Mouse (Mus musculus): ENCODE measurements around the gene Gm10318. TPM values are rescaled to one million over a fixed set of nuclear protein-coding genes. Genes with fewer than 3 reads are reported as not detected.

Gm10318 gene
- polyA plus RNA-seq (2014; fragmentation: Nextera tagmentation; extraction: Ambion mirVana), result not detected in 2 replicates

GRCm38 (mm10) chr10:77852559-77852958, at the start of gene Gm10318:
Gene Gm10318, plus strand, starts transcription at chr10:77852859.
- Histone ChIP-seq H3K27ac (no peak within 1 kb of the TSS), H3K36me3 (replicated peaks; ENCODE audit: control insufficient read depth, insufficient read depth) (no peaks in the 10 kb centered on the region), H3K4me2 (replicated peaks) (no peak within 1 kb of the TSS), H3K9ac (no peak within 1 kb of the TSS), H3K27me3 (ENCODE audit: control insufficient read depth, insufficient read depth, low read length) (no peaks in the 10 kb centered on the region), H3K4me1 (replicated peaks; ENCODE audit: control insufficient read depth, insufficient read depth, low read length) (no peaks in the 10 kb centered on the region), H3K4me3 (replicated peaks; ENCODE audit: low read length) (no peak within 1 kb of the TSS), H3K9me3 (ENCODE audit: control insufficient read depth, low read length) (peaks cover 4% of the 10 kb centered on the region; the same call in 1 of the 2 replicates)
- WGBS, result 70% methylated on average over 9 of the region's 9 CpGs
- no peak for ATAC-seq (ENCODE audit: low FRiP score)
- no peak for DNase-seq (ENCODE audit: low spot score)

- no peaks in the 10 kb centered on the region for H3K27me3 ChIP-seq (ENCODE audit: control insufficient read depth, insufficient read depth, low read length)
- no peak overlapping the region for H3K27ac ChIP-seq
- no peak for DNase-seq (ENCODE audit: low spot score)
- no peaks in the 10 kb centered on the region for H3K9me3 ChIP-seq (ENCODE audit: control insufficient read depth, low read length)
- H3K4me3 ChIP-seq (replicated peaks; ENCODE audit: low read length), result no peak overlapping the region
- H3K36me3 ChIP-seq (replicated peaks; ENCODE audit: control insufficient read depth, insufficient read depth), result no peaks in the 10 kb centered on the region
- H3K9ac ChIP-seq, result no peak overlapping the region
- no peak for ATAC-seq (ENCODE audit: low FRiP score)
- no peaks in the 10 kb centered on the region for H3K4me1 ChIP-seq (replicated peaks; ENCODE audit: control insufficient read depth, insufficient read depth, low read length)
- 88% methylated on average over 3 of the region's 3 CpGs for WGBS
- H3K4me2 ChIP-seq (replicated peaks), result no peak overlapping the region
These were observed 48.6 kb upstream of the Gm10318 start for GRCm38 (mm10) chr10:77804095-77804494.

GRCm38 (mm10) chr10:77811743-77812142, 40.9 kb upstream of the Gm10318 start, which contains the start of gene Gm9507:
Gene Gm9507, minus strand, starts transcription at chr10:77811843.
- Histone ChIP-seq H3K9ac (no peak within 1 kb of the TSS), H3K27ac (no peak within 1 kb of the TSS), H3K4me3 (replicated peaks; ENCODE audit: low read length) (no peak within 1 kb of the TSS), H3K27me3 (ENCODE audit: control insufficient read depth, insufficient read depth, low read length) (no peaks in the 10 kb centered on the region), H3K4me1 (replicated peaks; ENCODE audit: control insufficient read depth, insufficient read depth, low read length) (no peaks in the 10 kb centered on the region), H3K4me2 (replicated peaks) (no peak within 1 kb of the TSS), H3K36me3 (replicated peaks; ENCODE audit: control insufficient read depth, insufficient read depth) (no peaks in the 10 kb centered on the region), H3K9me3 (ENCODE audit: control insufficient read depth, low read length) (no peaks in the 10 kb centered on the region)
- ATAC-seq (ENCODE audit: low FRiP score) (no peak), DNase-seq (ENCODE audit: low spot score) (no peak)
- WGBS, result 70% methylated on average over 5 of the region's 5 CpGs

GRCm38 (mm10) chr10:77814382-77814781, 38.3 kb upstream of the Gm10318 start, which contains the start of gene Gm2696:
Gene Gm2696, plus strand, starts transcription at chr10:77814682.
- no peak within 1 kb of the TSS for H3K4me2 ChIP-seq (replicated peaks)
- no peak within 1 kb of the TSS for H3K4me3 ChIP-seq (replicated peaks; ENCODE audit: low read length)
- H3K4me1 ChIP-seq (replicated peaks; ENCODE audit: control insufficient read depth, insufficient read depth, low read length), result no peaks in the 10 kb centered on the region
- H3K9ac ChIP-seq, result no peak within 1 kb of the TSS
- H3K27ac ChIP-seq, result no peak within 1 kb of the TSS
- ATAC-seq (ENCODE audit: low FRiP score) (no peak), DNase-seq (ENCODE audit: low spot score) (no peak)
- 53% methylated on average over 4 of the region's 4 CpGs for WGBS
- no peaks in the 10 kb centered on the region for H3K27me3 ChIP-seq (ENCODE audit: control insufficient read depth, insufficient read depth, low read length)
- H3K9me3 ChIP-seq (ENCODE audit: control insufficient read depth, low read length), result no peaks in the 10 kb centered on the region
- no peaks in the 10 kb centered on the region for H3K36me3 ChIP-seq (replicated peaks; ENCODE audit: control insufficient read depth, insufficient read depth)

- no peaks in the 10 kb centered on the region for H3K9me3 ChIP-seq (ENCODE audit: control insufficient read depth, low read length)
- ATAC-seq (ENCODE audit: low FRiP score) (no peak), DNase-seq (ENCODE audit: low spot score) (peak; percentile 34)
- no peaks in the 10 kb centered on the region for H3K4me1 ChIP-seq (replicated peaks; ENCODE audit: control insufficient read depth, insufficient read depth, low read length)
- H3K9ac ChIP-seq, result no peak overlapping the region
- no peak overlapping the region for H3K27ac ChIP-seq
- no peaks in the 10 kb centered on the region for H3K36me3 ChIP-seq (replicated peaks; ENCODE audit: control insufficient read depth, insufficient read depth)
- WGBS, result 25% methylated on average over 5 of the region's 5 CpGs
- H3K27me3 ChIP-seq (ENCODE audit: control insufficient read depth, insufficient read depth, low read length), result no peaks in the 10 kb centered on the region
- no peak overlapping the region for H3K4me3 ChIP-seq (replicated peaks; ENCODE audit: low read length)
- H3K4me2 ChIP-seq (replicated peaks), result no peak overlapping the region
These were observed 37.1 kb upstream of the Gm10318 start for GRCm38 (mm10) chr10:77815514-77815913.

- H3K4me3 ChIP-seq (replicated peaks; ENCODE audit: low read length), result no peak overlapping the region
- H3K4me1 ChIP-seq (replicated peaks; ENCODE audit: control insufficient read depth, insufficient read depth, low read length), result no peaks in the 10 kb centered on the region
- DNase-seq (ENCODE audit: low spot score) (no peak), ATAC-seq (ENCODE audit: low FRiP score) (no peak)
- no peak overlapping the region for H3K4me2 ChIP-seq (replicated peaks)
- 0 out of 2 replicates have a peak, but pooled peaks cover 5% of the 10 kb centered on the region for H3K9me3 ChIP-seq (ENCODE audit: control insufficient read depth, low read length)
- H3K27ac ChIP-seq, result no peak overlapping the region
- H3K9ac ChIP-seq, result no peak overlapping the region
- H3K27me3 ChIP-seq (ENCODE audit: control insufficient read depth, insufficient read depth, low read length), result no peaks in the 10 kb centered on the region
- no peaks in the 10 kb centered on the region for H3K36me3 ChIP-seq (replicated peaks; ENCODE audit: control insufficient read depth, insufficient read depth)
- 100% methylated on average over 4 of the region's 4 CpGs for WGBS
These were observed 34.1 kb upstream of the Gm10318 start for GRCm38 (mm10) chr10:77818523-77818922.

GRCm38 (mm10) chr10:77819203-77819602, 33.5 kb upstream of the Gm10318 start:
- no peak overlapping the region for H3K27ac ChIP-seq
- no peak for DNase-seq (ENCODE audit: low spot score)
- H3K4me1 ChIP-seq (replicated peaks; ENCODE audit: control insufficient read depth, insufficient read depth, low read length), result no peaks in the 10 kb centered on the region
- H3K9me3 ChIP-seq (ENCODE audit: control insufficient read depth, low read length), result 0 out of 2 replicates have a peak, but pooled peaks cover 5% of the 10 kb centered on the region
- 45% methylated on average over 4 of the region's 4 CpGs for WGBS
- no peaks in the 10 kb centered on the region for H3K36me3 ChIP-seq (replicated peaks; ENCODE audit: control insufficient read depth, insufficient read depth)
- no peaks in the 10 kb centered on the region for H3K27me3 ChIP-seq (ENCODE audit: control insufficient read depth, insufficient read depth, low read length)
- H3K4me3 ChIP-seq (replicated peaks; ENCODE audit: low read length), result no peak overlapping the region
- H3K9ac ChIP-seq, result no peak overlapping the region
- no peak for ATAC-seq (ENCODE audit: low FRiP score)
- H3K4me2 ChIP-seq (replicated peaks), result no peak overlapping the region

GRCm38 (mm10) chr10:77826951-77827350, 25.7 kb upstream of the Gm10318 start, which contains the start of gene Krtap10-4:
Gene Krtap10-4, minus strand, starts transcription at chr10:77827095.
- 79% methylated on average over 6 of the region's 6 CpGs for WGBS
- ATAC-seq (ENCODE audit: low FRiP score), result no peak
- no peak within 1 kb of the TSS for H3K4me3 ChIP-seq (replicated peaks; ENCODE audit: low read length)
- no peaks in the 10 kb centered on the region for H3K36me3 ChIP-seq (replicated peaks; ENCODE audit: control insufficient read depth, insufficient read depth)
- no peaks in the 10 kb centered on the region for H3K4me1 ChIP-seq (replicated peaks; ENCODE audit: control insufficient read depth, insufficient read depth, low read length)
- no peak within 1 kb of the TSS for H3K9ac ChIP-seq
- H3K27me3 ChIP-seq (ENCODE audit: control insufficient read depth, insufficient read depth, low read length), result no peaks in the 10 kb centered on the region
- no peak for DNase-seq (ENCODE audit: low spot score)
- H3K9me3 ChIP-seq (ENCODE audit: control insufficient read depth, low read length), result 0 out of 2 replicates have a peak, but pooled peaks cover 5% of the 10 kb centered on the region
- no peak within 1 kb of the TSS for H3K27ac ChIP-seq
- H3K4me2 ChIP-seq (replicated peaks), result no peak within 1 kb of the TSS

GRCm38 (mm10) chr10:77835647-77836046, 17.0 kb upstream of the Gm10318 start, which contains the start of gene Krtap10-10:
Gene Krtap10-10, plus strand, starts transcription at chr10:77835947.
- Histone ChIP-seq H3K27ac (no peak within 1 kb of the TSS), H3K4me1 (replicated peaks; ENCODE audit: control insufficient read depth, insufficient read depth, low read length) (no peaks in the 10 kb centered on the region), H3K4me3 (replicated peaks; ENCODE audit: low read length) (no peak within 1 kb of the TSS), H3K9ac (no peak within 1 kb of the TSS), H3K27me3 (ENCODE audit: control insufficient read depth, insufficient read depth, low read length) (no peaks in the 10 kb centered on the region), H3K4me2 (replicated peaks) (no peak within 1 kb of the TSS), H3K36me3 (replicated peaks; ENCODE audit: control insufficient read depth, insufficient read depth) (no peaks in the 10 kb centered on the region), H3K9me3 (ENCODE audit: control insufficient read depth, low read length) (0 out of 2 replicates have a peak, but pooled peaks cover 4% of the 10 kb centered on the region)
- no peak for DNase-seq (ENCODE audit: low spot score)
- no peak for ATAC-seq (ENCODE audit: low FRiP score)
- 70% methylated on average over 9 of the region's 9 CpGs for WGBS

GRCm38 (mm10) chr10:77839006-77839405, 13.7 kb upstream of the Gm10318 start:
- ATAC-seq (ENCODE audit: low FRiP score) (no peak), DNase-seq (ENCODE audit: low spot score) (no peak)
- H3K27me3 ChIP-seq (ENCODE audit: control insufficient read depth, insufficient read depth, low read length), result no peaks in the 10 kb centered on the region
- H3K9ac ChIP-seq, result no peak overlapping the region
- peaks cover 11% of the 10 kb centered on the region for H3K9me3 ChIP-seq (ENCODE audit: control insufficient read depth, low read length)
- H3K27ac ChIP-seq, result no peak overlapping the region
- no peak overlapping the region for H3K4me3 ChIP-seq (replicated peaks; ENCODE audit: low read length)
- H3K4me2 ChIP-seq (replicated peaks), result no peak overlapping the region
- H3K4me1 ChIP-seq (replicated peaks; ENCODE audit: control insufficient read depth, insufficient read depth, low read length), result no peaks in the 10 kb centered on the region
- no peaks in the 10 kb centered on the region for H3K36me3 ChIP-seq (replicated peaks; ENCODE audit: control insufficient read depth, insufficient read depth)
- WGBS, result 80% methylated on average over 6 of the region's 6 CpGs
